Mouse (Mus musculus): ENCODE measurements around the gene Surf6. TPM values are rescaled to one million over a fixed set of nuclear protein-coding genes. Genes with fewer than 3 reads are reported as not detected.
A peak's percentile ranks its signal among the peaks of the same experiment; 100 is the strongest.

Surf6 gene
- 0.85 and 0.93 TPM in 2 replicates for polyA plus RNA-seq (2012)

DNA sequence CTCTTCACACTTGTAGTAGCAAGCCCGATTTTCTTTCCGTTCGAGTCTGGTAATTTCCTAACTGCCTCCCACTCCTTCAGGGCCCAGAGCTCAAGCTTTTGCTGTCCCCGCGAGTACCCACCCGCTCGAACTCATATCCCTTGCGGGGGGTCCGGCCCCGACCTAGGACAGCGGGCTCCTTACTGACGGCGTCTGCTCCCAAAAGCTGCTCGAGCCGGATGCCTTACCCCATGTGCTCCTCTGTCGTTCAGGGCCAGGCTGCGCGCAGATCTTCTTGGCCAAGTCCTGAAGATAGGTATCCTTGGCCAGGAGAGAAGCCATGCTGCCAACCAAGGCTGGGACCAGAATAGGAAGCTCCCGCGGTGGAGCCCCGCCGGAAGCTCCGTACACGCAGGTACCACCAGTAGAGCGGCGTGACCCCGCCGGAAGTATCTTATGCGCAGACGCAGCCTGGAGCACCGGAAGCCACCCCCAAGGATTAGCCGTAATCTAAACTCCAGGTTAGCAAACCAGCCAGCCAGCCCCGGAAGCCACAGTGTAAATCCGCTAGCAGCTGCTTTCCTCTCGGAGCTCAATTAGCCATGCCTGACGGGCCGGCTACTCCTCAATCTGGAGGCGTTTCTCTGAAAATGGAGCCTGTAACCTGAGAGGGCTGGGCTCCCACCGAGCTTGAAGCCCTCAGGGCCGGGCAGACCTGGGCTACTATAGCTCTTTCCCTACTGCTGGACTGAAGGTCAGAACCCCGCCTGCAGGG lies at the start of gene Surf6:
Surf6 (minus strand) TSS at position 413 of the 754 bp plus-strand sequence.
- Histone ChIP-seq H3K27me3 (ENCODE audit: control insufficient read depth) (no peaks in the 10 kb centered on the region), H3K4me3 (replicated peaks) (peak within 1 kb of the TSS; percentile 92), H3K4me1 (ENCODE audit: control insufficient read depth) (peaks cover 55% of the 10 kb centered on the region), H3K9me3 (ENCODE audit: control insufficient read depth, low read length) (no peaks in the 10 kb centered on the region), H3K36me3 (ENCODE audit: control insufficient read depth) (peaks cover 72% of the 10 kb centered on the region)
- TF ChIP-seq GATA1 (IDR thresholded peaks at IDR 0.05; ENCODE audit: low read length): no peak
- TF ChIP-seq TAL1 (IDR thresholded peaks at IDR 0.05; ENCODE audit: low read length): no peak

DNA sequence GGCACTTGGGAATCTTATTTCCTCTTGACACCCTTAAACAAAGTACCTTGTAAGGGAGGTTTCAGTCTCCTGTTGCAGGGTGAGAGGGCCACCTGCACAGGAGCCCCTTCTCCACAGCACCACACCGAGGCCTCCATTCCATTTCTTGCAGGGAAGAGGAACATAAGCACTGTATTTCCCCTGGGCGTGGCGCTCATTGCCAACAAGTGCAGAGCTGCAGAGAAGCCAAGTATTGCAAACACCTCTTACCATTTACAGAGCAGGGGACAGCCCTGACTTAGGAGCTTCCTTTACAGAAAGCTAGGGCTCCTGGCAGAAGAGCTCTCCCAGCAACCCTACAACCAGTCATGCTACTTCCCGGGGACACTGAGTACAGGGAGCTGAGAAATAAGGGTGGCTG lies 49.5 kb upstream of the Surf6 start:
- H3K36me3 ChIP-seq (ENCODE audit: control insufficient read depth): peaks cover 91% of the 10 kb centered on the region
- no peak for TF ChIP-seq TAL1 (IDR thresholded peaks at IDR 0.05; ENCODE audit: low read length)
- TF ChIP-seq GATA1 (IDR thresholded peaks at IDR 0.05; ENCODE audit: low read length): no peak
- no peaks in the 10 kb centered on the region for H3K27me3 ChIP-seq (ENCODE audit: control insufficient read depth)
- H3K4me1 ChIP-seq (ENCODE audit: control insufficient read depth): no peaks in the 10 kb centered on the region
- no peaks in the 10 kb centered on the region for H3K9me3 ChIP-seq (ENCODE audit: control insufficient read depth, low read length)
- no peak overlapping the region for H3K4me3 ChIP-seq (replicated peaks)

GRCm38 (mm10) chr2:26951346-26951905 lies 48.7 kb upstream of the Surf6 start:
- H3K27me3 ChIP-seq (ENCODE audit: control insufficient read depth): no peaks in the 10 kb centered on the region
- TF ChIP-seq GATA1 (IDR thresholded peaks at IDR 0.05; ENCODE audit: low read length) (no peak), TAL1 (IDR thresholded peaks at IDR 0.05; ENCODE audit: low read length) (no peak)
- H3K36me3 ChIP-seq (ENCODE audit: control insufficient read depth): peaks cover 85% of the 10 kb centered on the region
- no peaks in the 10 kb centered on the region for H3K9me3 ChIP-seq (ENCODE audit: control insufficient read depth, low read length)
- H3K4me3 ChIP-seq (replicated peaks): no peak overlapping the region
- no peaks in the 10 kb centered on the region for H3K4me1 ChIP-seq (ENCODE audit: control insufficient read depth)

- Histone ChIP-seq H3K4me3 (replicated peaks) (no peak overlapping the region), H3K27me3 (ENCODE audit: control insufficient read depth) (no peaks in the 10 kb centered on the region), H3K9me3 (ENCODE audit: control insufficient read depth, low read length) (no peaks in the 10 kb centered on the region), H3K36me3 (ENCODE audit: control insufficient read depth) (peaks cover 76% of the 10 kb centered on the region), H3K4me1 (ENCODE audit: control insufficient read depth) (no peaks in the 10 kb centered on the region)
- no peak for TF ChIP-seq TAL1 (IDR thresholded peaks at IDR 0.05; ENCODE audit: low read length)
- TF ChIP-seq GATA1 (IDR thresholded peaks at IDR 0.05; ENCODE audit: low read length): no peak
Measured at GRCm38 (mm10) chr2:26950411-26950810, 47.7 kb upstream of the Surf6 start.

GRCm38 (mm10) chr2:26943253-26943652 lies 40.6 kb upstream of the Surf6 start:
- Histone ChIP-seq H3K4me3 (replicated peaks) (no peak overlapping the region), H3K4me1 (ENCODE audit: control insufficient read depth) (peaks cover 2% of the 10 kb centered on the region; the same call in 1 of the 2 replicates), H3K9me3 (ENCODE audit: control insufficient read depth, low read length) (no peaks in the 10 kb centered on the region), H3K27me3 (ENCODE audit: control insufficient read depth) (no peaks in the 10 kb centered on the region), H3K36me3 (ENCODE audit: control insufficient read depth) (peaks cover 9% of the 10 kb centered on the region)
- TF ChIP-seq TAL1 (IDR thresholded peaks at IDR 0.05; ENCODE audit: low read length): no peak
- TF ChIP-seq GATA1 (IDR thresholded peaks at IDR 0.05; ENCODE audit: low read length): no peak

DNA sequence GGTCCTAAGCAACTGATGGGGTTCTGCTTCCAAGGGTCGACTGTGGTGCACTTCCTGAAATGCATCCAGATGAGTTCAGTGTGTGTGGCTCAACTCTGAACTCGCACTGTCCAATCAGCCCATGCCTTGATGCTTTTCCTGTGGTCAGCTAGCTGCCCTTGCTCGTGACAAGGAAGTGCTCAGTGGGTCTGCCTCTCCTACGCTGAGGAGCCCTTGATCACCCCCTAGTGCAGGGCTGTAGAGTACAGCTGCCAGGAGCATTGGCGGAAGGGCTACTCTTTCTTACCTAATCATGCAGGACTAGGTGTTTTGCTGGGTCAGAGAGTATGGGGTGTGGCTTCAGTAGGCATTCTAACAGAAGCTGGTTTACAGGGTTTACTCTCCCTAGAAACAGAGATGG lies 38.9 kb upstream of the Surf6 start:
- no peaks in the 10 kb centered on the region for H3K27me3 ChIP-seq (ENCODE audit: control insufficient read depth)
- H3K36me3 ChIP-seq (ENCODE audit: control insufficient read depth): peaks cover 2% of the 10 kb centered on the region; the same call in 1 of the 2 replicates
- H3K4me3 ChIP-seq (replicated peaks): no peak overlapping the region
- H3K9me3 ChIP-seq (ENCODE audit: control insufficient read depth, low read length): no peaks in the 10 kb centered on the region
- TF ChIP-seq GATA1 (IDR thresholded peaks at IDR 0.05; ENCODE audit: low read length) (no peak), TAL1 (IDR thresholded peaks at IDR 0.05; ENCODE audit: low read length) (no peak)
- H3K4me1 ChIP-seq (ENCODE audit: control insufficient read depth): peaks cover 2% of the 10 kb centered on the region; the same call in 1 of the 2 replicates

GRCm38 (mm10) chr2:26936425-26936824 lies 33.7 kb upstream of the Surf6 start:
- Histone ChIP-seq H3K27me3 (ENCODE audit: control insufficient read depth) (no peaks in the 10 kb centered on the region), H3K36me3 (ENCODE audit: control insufficient read depth) (peaks cover 4% of the 10 kb centered on the region), H3K4me3 (replicated peaks) (no peak overlapping the region), H3K9me3 (ENCODE audit: control insufficient read depth, low read length) (no peaks in the 10 kb centered on the region), H3K4me1 (ENCODE audit: control insufficient read depth) (peaks cover 34% of the 10 kb centered on the region)
- no peak for TF ChIP-seq TAL1 (IDR thresholded peaks at IDR 0.05; ENCODE audit: low read length)
- TF ChIP-seq GATA1 (IDR thresholded peaks at IDR 0.05; ENCODE audit: low read length): no peak

DNA sequence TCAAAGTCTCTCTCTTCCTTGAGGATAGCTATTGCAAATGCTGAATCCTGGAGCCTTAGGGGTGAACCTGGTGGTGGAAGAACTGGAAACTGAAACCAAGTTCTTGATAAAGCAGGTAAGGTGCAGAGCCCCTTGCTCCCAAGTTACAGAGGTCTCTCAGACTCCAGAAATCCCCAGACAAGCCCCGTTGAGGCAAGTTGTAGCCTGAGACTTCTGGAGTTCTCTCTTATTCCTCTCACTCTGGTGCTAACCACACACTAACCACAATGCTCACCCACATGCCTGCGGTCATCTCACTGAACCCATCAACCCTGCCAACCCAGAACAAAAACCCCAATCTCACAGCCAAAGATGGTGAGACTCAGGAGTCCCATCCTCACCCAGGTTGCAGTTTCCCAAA lies 32.6 kb upstream of the Surf6 start:
- Histone ChIP-seq H3K27me3 (ENCODE audit: control insufficient read depth) (no peaks in the 10 kb centered on the region), H3K36me3 (ENCODE audit: control insufficient read depth) (peaks cover 16% of the 10 kb centered on the region), H3K4me1 (ENCODE audit: control insufficient read depth) (peaks cover 46% of the 10 kb centered on the region), H3K4me3 (replicated peaks) (no peak overlapping the region), H3K9me3 (ENCODE audit: control insufficient read depth, low read length) (no peaks in the 10 kb centered on the region)
- TF ChIP-seq GATA1 (IDR thresholded peaks at IDR 0.05; ENCODE audit: low read length) (no peak), TAL1 (IDR thresholded peaks at IDR 0.05; ENCODE audit: low read length) (no peak)

- H3K9me3 ChIP-seq (ENCODE audit: control insufficient read depth, low read length): no peaks in the 10 kb centered on the region
- peaks cover 32% of the 10 kb centered on the region for H3K36me3 ChIP-seq (ENCODE audit: control insufficient read depth)
- no peaks in the 10 kb centered on the region for H3K27me3 ChIP-seq (ENCODE audit: control insufficient read depth)
- peaks cover 51% of the 10 kb centered on the region for H3K4me1 ChIP-seq (ENCODE audit: control insufficient read depth)
- TF ChIP-seq GATA1 (IDR thresholded peaks at IDR 0.05; ENCODE audit: low read length) (no peak), TAL1 (IDR thresholded peaks at IDR 0.05; ENCODE audit: low read length) (no peak)
- H3K4me3 ChIP-seq (replicated peaks): peak within 1 kb of the TSS; percentile 92
Measured at GRCm38 (mm10) chr2:26933304-26934055, 30.8 kb upstream of the Surf6 start, which contains the start of the genes Surf4 and Stkld1. Gene Surf4, minus strand, starts transcription at chr2:26933928. Gene Stkld1, plus strand, starts transcription at chr2:26934047.

All from erythroblast, embryonic 14.5 days (primary cell).